Mouse (Mus musculus) splenic B cell, adult 2 months (primary cell): ENCODE results near the gene Aig1.
"Not testable (repeated sequence)": the region's sequence is repeated elsewhere in the genome, so short reads cannot be mapped to it uniquely, and the experiment has no call there.

ENCODE experiments used
- DNase-seq: peaks from one replicate; pipeline ENCODE4 v3.0.0-alpha.2; 2011; ENCODE audit warnings: low read depth, low spot score
- H3K27me3 ChIP-seq: 2 replicates; pipeline ENCODE4 v1.6.1; 2012; ENCODE audit warnings: mild to moderate bottlenecking, low read length, moderate library complexity, mixed read lengths; ENCODE audit not compliant: control insufficient read depth, poor library complexity, insufficient read depth, severe bottlenecking
- H3K36me3 ChIP-seq: 2 replicates; pipeline ENCODE4 v1.6.1; 2012; ENCODE audit warnings: mild to moderate bottlenecking, low read length, moderate library complexity, mixed read lengths; ENCODE audit not compliant: control insufficient read depth, poor library complexity, insufficient read depth, severe bottlenecking

The Aig1 gene

DNA sequence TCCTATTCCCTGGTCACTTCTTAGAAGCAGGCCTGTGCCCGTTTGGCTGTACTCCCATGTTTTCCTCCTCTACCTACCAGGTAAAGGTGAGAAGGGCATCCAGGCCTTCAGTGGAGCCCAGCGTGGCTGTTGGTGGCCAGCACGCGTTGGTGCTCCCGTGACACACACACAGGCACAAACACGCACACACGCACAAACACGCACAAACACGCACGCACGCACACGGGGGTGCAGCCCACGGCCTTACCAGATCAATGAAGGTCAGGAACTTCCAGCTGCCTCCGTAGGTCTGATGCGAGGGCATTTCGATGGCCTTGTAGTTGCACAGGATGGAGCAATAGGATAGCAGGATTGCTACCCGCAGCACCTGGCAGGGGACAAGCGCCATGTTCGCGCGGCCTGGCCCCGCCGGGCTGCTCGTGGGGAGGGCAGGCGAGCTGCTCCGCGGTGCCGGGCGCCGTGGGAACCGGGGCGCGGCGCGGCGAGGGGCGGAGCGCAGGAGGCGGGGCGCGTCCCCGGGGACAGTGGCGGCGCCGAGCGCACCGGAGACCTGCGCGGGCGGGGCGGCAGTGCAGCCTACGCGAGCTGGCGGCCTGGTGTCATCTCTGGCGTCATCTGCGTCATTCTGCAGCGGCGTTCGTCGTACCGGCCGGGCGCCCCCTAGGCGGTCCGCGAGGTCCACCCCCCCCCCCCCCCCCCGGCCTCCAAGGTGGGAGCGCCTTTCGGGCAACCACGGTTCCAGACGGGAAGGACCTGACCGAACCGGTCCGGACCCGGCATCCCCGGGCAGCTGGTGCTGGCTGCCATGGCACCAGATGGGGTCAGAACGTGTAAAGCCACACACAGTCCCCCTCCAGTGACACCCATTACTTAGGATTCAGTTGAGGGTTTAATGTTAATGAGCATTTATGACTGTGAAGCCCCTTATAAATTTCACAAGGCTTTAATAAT is at the start of gene Aig1:
Aig1 (minus strand) TSS at position 610 of the 951 bp plus-strand sequence.
- no peaks in the 10 kb centered on the region for H3K36me3 ChIP-seq
- peak; percentile 87 for DNase-seq
- H3K27me3 ChIP-seq = no peaks in the 10 kb centered on the region

DNA sequence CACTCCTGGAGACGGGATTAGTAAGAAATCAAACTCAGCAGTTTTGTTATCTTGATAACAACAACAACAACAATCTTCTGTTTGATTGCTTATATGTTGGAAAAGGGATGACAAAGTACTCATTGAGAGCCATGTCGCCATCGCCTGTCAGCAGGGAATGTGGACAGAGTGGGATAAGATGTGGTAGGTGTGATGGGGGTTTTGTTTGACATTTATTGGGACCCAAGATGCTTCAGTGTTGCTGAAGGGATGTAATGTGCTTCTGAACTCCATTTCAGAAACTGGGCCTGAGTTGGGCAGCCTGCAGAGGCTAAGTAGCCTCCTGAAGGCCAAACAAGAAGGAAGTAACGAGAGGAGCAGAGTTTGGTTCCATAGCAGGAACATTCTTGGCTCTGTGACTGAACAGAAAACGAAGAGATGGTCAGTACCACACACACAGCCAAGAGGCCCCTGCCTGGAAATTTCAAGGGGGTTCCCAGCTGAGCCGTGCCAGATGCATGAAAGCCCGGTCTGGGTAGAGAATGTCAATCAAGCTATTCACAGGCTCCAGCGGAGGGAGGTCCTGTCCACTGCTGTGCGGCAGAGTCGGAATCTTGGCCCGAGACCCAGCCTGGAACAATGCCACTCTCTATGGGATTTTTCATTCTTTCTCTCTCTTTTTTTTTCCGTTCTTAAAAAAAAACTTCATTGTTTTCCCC is 48.0 kb upstream of the Aig1 start:
- no peak for DNase-seq
- H3K36me3 ChIP-seq = no peaks in the 10 kb centered on the region
- no peaks in the 10 kb centered on the region for H3K27me3 ChIP-seq

GRCm38 (mm10) chr10:13915211-13915610 is 46.4 kb upstream of the Aig1 start:
- no peaks in the 10 kb centered on the region for H3K27me3 ChIP-seq
- no peaks in the 10 kb centered on the region for H3K36me3 ChIP-seq
- no peak for DNase-seq

DNA sequence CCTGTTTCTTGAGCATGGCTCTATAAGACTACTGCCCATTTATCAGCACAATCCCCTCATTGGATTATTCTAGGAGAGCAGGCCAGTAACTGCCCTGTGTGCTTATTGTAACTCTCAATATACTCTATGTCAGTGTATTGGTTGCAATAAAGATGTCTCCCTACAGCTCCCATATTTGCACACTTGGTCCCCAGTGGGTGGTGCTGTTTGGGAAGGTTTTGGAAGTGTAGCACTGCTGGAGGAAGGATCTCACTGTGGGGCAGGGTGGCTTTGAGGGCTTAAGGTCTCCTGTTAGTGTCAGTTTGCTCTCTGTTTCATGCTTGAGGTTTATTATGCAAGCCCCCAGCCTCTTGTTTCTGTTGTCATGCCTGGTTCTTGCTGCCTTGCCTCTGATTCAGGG is 44.9 kb upstream of the Aig1 start:
- Histone ChIP-seq H3K27me3 (no peaks in the 10 kb centered on the region), H3K36me3 (no peaks in the 10 kb centered on the region)
- peak; percentile 47 for DNase-seq

DNA sequence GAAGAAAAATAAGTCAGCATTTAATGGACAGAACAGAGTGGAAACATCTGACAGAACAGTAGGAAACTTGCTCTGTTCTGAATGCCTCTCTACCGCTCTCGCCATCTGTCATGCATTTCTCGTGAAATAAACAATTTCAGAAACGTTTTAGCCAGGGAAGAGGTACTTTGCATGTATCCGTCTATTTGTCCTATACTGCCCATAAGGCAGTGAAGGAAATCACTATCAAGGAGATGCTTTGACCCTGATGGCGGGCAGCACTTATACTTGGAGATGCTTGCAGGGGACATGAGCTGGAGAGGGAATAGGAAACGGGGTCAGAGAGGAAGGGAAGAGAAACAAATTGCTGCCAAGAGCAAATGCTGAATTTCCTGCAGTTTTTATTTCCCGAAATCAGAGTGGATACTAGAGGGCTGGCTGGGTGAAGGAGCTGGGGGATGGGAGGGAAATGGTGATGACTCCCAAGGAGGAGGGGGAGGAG is 37.5 kb upstream of the Aig1 start:
- Histone ChIP-seq H3K36me3 (no peaks in the 10 kb centered on the region), H3K27me3 (no peaks in the 10 kb centered on the region)
- no peak for DNase-seq

GRCm38 (mm10) chr10:13905618-13906017 is 36.8 kb upstream of the Aig1 start:
- DNase-seq = no peak
- H3K36me3 ChIP-seq = no peaks in the 10 kb centered on the region
- H3K27me3 ChIP-seq = no peaks in the 10 kb centered on the region

DNA sequence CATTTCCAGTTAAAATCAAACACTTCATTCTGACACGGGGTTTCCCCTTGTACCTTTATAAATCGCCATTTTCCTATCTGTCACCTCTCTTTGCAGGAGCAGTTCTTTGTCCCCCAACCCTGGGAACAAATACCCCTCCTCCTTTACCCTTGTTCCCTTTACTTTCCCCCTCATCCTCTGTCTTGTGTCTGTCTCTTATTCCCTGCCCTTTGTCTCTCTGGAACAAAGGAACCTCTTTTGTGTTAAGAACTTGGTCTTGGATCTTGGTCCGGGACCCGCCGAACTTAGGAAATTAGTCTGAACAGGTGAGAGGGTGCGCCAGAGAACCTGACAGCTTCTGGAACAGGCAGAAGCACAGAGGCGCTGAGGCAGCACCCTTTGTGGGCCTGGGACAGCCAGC is 24.0 kb upstream of the Aig1 start:
- DNase-seq, H3K36me3 ChIP-seq, H3K27me3 ChIP-seq: not testable (repeated sequence)

DNA sequence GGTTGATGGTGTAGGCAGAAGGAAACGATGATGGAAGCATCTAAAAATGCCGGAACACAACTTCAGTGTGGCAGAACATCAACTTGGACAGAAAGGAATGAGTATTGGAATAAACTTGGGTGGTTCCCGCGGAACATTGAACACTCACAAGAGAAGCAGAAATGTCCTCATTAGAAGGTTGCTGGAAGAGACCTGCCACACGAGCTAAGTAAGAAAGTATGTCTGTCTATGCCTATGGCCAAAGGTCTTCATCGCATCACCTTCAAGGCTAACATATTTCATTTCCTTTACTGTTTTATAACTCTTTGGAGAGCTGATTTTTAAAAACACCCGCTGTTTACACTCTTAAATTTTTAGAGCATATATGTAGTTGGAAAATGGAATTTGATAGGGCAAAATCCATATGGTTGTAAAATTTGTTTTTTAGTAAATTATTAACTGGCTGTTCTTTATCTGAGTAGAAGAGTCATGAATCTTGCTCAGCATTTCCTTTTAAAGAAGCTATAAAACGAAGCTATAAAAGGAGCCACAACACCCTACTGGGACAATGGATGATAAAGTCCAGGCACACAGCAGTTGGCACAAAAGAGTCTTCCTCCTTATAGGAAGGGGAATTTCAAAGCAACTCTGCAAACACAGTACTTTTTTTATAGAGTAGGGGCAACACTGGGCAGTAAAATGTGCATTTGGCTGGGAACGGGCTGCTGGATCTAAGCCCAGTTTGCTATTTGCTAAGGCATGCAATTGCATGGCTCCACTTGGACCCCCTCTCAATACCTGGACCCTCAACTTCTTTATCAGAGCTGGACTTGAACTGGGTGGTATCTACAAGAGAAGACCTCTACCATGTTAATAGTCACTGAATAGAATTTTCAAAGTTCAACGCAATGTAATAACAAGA is 14.4 kb upstream of the Aig1 start:
- H3K27me3 ChIP-seq = no peaks in the 10 kb centered on the region
- no peak for DNase-seq
- H3K36me3 ChIP-seq = no peaks in the 10 kb centered on the region

- no peaks in the 10 kb centered on the region for H3K27me3 ChIP-seq
- no peaks in the 10 kb centered on the region for H3K36me3 ChIP-seq
- peak; percentile 49 for DNase-seq
Observed at GRCm38 (mm10) chr10:13882490-13882889, 13.7 kb upstream of the Aig1 start.

DNA sequence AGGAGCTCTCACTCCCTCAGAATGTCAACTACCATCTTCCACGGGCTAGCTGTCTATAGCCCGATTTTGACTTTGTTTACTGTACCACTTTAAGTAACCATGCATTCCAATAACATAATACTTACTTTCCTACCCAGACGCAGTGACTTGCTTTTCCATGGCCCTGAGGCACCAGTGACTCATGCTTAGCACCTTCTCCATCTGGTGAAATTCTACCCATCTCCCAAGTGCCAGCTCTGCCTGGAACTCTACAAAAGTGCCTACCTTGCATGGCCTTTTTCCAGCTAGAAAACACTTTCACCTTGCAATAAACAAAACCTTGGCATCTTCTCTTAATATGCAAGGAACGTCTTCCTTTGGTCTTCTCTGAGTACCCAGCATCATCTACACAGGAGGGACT is 9.9 kb upstream of the Aig1 start:
- no peaks in the 10 kb centered on the region for H3K27me3 ChIP-seq
- H3K36me3 ChIP-seq = no peaks in the 10 kb centered on the region
- no peak for DNase-seq

GRCm38 (mm10) chr10:13875038-13875420 is 6.2 kb upstream of the Aig1 start:
- Histone ChIP-seq H3K27me3 (no peaks in the 10 kb centered on the region), H3K36me3 (no peaks in the 10 kb centered on the region)
- no peak for DNase-seq

GRCm38 (mm10) chr10:13874301-13875037 is 5.7 kb upstream of the Aig1 start:
- Histone ChIP-seq H3K27me3 (no peaks in the 10 kb centered on the region), H3K36me3 (no peaks in the 10 kb centered on the region)
- DNase-seq = no peak

GRCm38 (mm10) chr10:13870531-13870930 is 1.8 kb upstream of the Aig1 start:
- DNase-seq = peak; percentile 57
- Histone ChIP-seq H3K27me3 (no peaks in the 10 kb centered on the region), H3K36me3 (no peaks in the 10 kb centered on the region)
